Mouse (Mus musculus): ENCODE data around the gene Gtf2ird1. TPM values are rescaled to one million over a fixed set of nuclear protein-coding genes. Genes with fewer than 3 reads are reported as not detected.
A peak's percentile ranks its signal among the peaks of the same experiment; 100 is the strongest.
"Not testable (repeated sequence)": the region's sequence is repeated elsewhere in the genome, so short reads cannot be mapped to it uniquely, and the experiment has no call there.

The Gtf2ird1 gene
- total RNA-seq, 2 experiments from 2014 or later = 28.0 to 35.0 TPM

- DNase-seq (ENCODE audit: low spot score in 2 of 2) = no peak
Measured at GRCm38 (mm10) chr5:134410307-134410836, 46.1 kb downstream of the Gtf2ird1 start.

- DNase-seq (ENCODE audit: low spot score in 2 of 2) = no peak
Measured at GRCm38 (mm10) chr5:134409606-134410306, 46.8 kb downstream of the Gtf2ird1 start.

GRCm38 (mm10) chr5:134408119-134408518 is 48.4 kb downstream of the Gtf2ird1 start:
- no peak for DNase-seq (ENCODE audit: low spot score in 2 of 2)

GRCm38 (mm10) chr5:134401841-134402240 is 54.7 kb downstream of the Gtf2ird1 start:
- DNase-seq (ENCODE audit: low spot score in 2 of 2) = peak; percentile 60 to 83

- DNase-seq (ENCODE audit: low spot score in 2 of 2) = no peak
Measured at GRCm38 (mm10) chr5:134397434-134398163, 58.9 kb downstream of the Gtf2ird1 start.

GRCm38 (mm10) chr5:134396519-134396918 is 60.0 kb downstream of the Gtf2ird1 start:
- no peak for DNase-seq (ENCODE audit: low spot score in 2 of 2)

GRCm38 (mm10) chr5:134394624-134395023 is 61.9 kb downstream of the Gtf2ird1 start:
- DNase-seq (ENCODE audit: low spot score in 2 of 2) = no peak

- no peak for DNase-seq (ENCODE audit: low spot score in 2 of 2)
Measured at GRCm38 (mm10) chr5:134393624-134394023, 62.9 kb downstream of the Gtf2ird1 start.

- peak; percentile 50 to 70 for DNase-seq (ENCODE audit: low spot score in 2 of 2)
Measured at GRCm38 (mm10) chr5:134385106-134385505, 71.4 kb downstream of the Gtf2ird1 start.

GRCm38 (mm10) chr5:134375256-134375655 is 81.3 kb downstream of the Gtf2ird1 start:
- DNase-seq (ENCODE audit: low spot score in 2 of 2) = no peak

GRCm38 (mm10) chr5:134374546-134374945 is 82.0 kb downstream of the Gtf2ird1 start:
- DNase-seq (ENCODE audit: low spot score in 2 of 2) = peak in 1 of 2 experiments; percentile 12

GRCm38 (mm10) chr5:134373912-134374488 is 82.5 kb downstream of the Gtf2ird1 start:
- DNase-seq (ENCODE audit: low spot score in 2 of 2) = peak; percentile 51 to 59

- no peak for DNase-seq (ENCODE audit: low spot score in 2 of 2)
Measured at GRCm38 (mm10) chr5:134372926-134373658, 83.4 kb downstream of the Gtf2ird1 start.

- DNase-seq (ENCODE audit: low spot score in 2 of 2) = no peak
Measured at GRCm38 (mm10) chr5:134371511-134372289, 84.8 kb downstream of the Gtf2ird1 start.

GRCm38 (mm10) chr5:134370831-134371230 is 85.7 kb downstream of the Gtf2ird1 start:
- DNase-seq (ENCODE audit: low spot score in 2 of 2) = no peak

GRCm38 (mm10) chr5:134359101-134359500 is 97.4 kb downstream of the Gtf2ird1 start:
- no peak for DNase-seq (ENCODE audit: low spot score in 2 of 2)

- DNase-seq (ENCODE audit: low spot score in 2 of 2) = not testable (repeated sequence)
Measured at GRCm38 (mm10) chr5:134355372-134355771, 101.1 kb downstream of the Gtf2ird1 start.

- no peak for DNase-seq (ENCODE audit: low spot score in 2 of 2)
Measured at GRCm38 (mm10) chr5:134353117-134353516, 103.4 kb downstream of the Gtf2ird1 start.

- DNase-seq (ENCODE audit: low spot score in 2 of 2) = no peak
Measured at GRCm38 (mm10) chr5:134352527-134353001, 104.0 kb downstream of the Gtf2ird1 start.

- peak in 1 of 2 experiments; percentile 22 for DNase-seq (ENCODE audit: low spot score in 2 of 2)
Measured at GRCm38 (mm10) chr5:134350660-134351059, 105.9 kb downstream of the Gtf2ird1 start.
